11 mouse cellular contexts compared by ENCODE assay signal in the genomic region with DNA sequence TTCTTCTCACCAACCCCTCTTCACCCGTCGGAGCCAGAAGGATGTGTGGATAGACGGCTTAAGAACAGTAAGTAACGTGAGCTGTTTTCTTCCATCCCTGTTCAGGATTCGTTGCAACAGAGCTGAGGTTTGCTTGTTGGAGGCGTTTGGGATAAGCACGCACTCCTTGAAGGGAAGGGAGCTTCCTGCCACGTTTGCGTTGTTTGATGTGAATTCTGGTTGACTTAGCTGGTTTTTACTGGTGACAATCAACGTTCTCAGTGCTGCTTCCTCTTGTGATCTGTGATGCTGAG.
DNase-seq lines count a peak whose midpoint lies in the region; ATAC-seq and TF ChIP-seq lines count a peak whose summit lies in the region.
"Had no signal": no experiment of that assay in that cellular context is flagged by ENCODE, and none has a peak within 500 bp of the region (broad histone marks: within the 10 kb centered on the region; RNA-seq: fewer than 3 reads in every experiment).

No protein-coding gene starts in this region.

- H3K27me3 ChIP-seq in heart, embryonic 14.5 days (ENCODE audit: control insufficient read depth, insufficient read depth, low read length) = peaks cover 17% of the 10 kb centered on the region
- peaks cover 9% of the 10 kb centered on the region; the same call in 1 of the 2 replicates for H3K27me3 ChIP-seq in embryonic facial prominence, embryonic 12.5 days
- H3K27me3 ChIP-seq in hindbrain, embryonic 14.5 days (ENCODE audit: control insufficient read depth, insufficient read depth, low read length) = no peaks in the 10 kb centered on the region; the same call in 1 of the 2 replicates
- no peaks in the 10 kb centered on the region for H3K27me3 ChIP-seq in neural tube, embryonic 12.5 days (replicated peaks)
- H3K27me3 ChIP-seq: Patski had no signal

- peak overlapping the region in 1 of 2 experiments; percentile 6; a peak in 1 of 4 replicates for H3K4me3 ChIP-seq in heart, embryonic 14.5 days (ENCODE audit: control insufficient read depth in 1 of 2, insufficient read depth in 1 of 2, low read depth in 1 of 2, low read length in 2 of 2)
- no peak overlapping the region for H3K4me3 ChIP-seq in embryonic facial prominence, embryonic 12.5 days
- peak overlapping the region; percentile 1; the same call in 1 of the 2 replicates for H3K4me3 ChIP-seq in hindbrain, embryonic 14.5 days (replicated peaks; ENCODE audit: low read length)
- H3K4me3 ChIP-seq in neural tube, embryonic 12.5 days = peak overlapping the region; percentile 25
- no peak overlapping the region; the same call in 1 of the 2 replicates for H3K4me3 ChIP-seq in layer of hippocampus, adult 2 months
- H3K4me3 ChIP-seq: embryonic facial prominence, embryonic 15.5 days; limb, embryonic 15.5 days had no signal

- WGBS in heart, embryonic 14.5 days = 12% methylated on average over 10 of the region's 10 CpGs
- WGBS in embryonic facial prominence, embryonic 12.5 days = 13% methylated on average over 10 of the region's 10 CpGs
- WGBS in hindbrain, embryonic 14.5 days = 20% methylated on average over 10 of the region's 10 CpGs
- WGBS in neural tube, embryonic 12.5 days = 17% methylated on average over 10 of the region's 10 CpGs

- H3K9ac ChIP-seq in heart, embryonic 14.5 days (ENCODE audit: low read length) = no peak overlapping the region
- no peak overlapping the region for H3K9ac ChIP-seq in embryonic facial prominence, embryonic 12.5 days
- H3K9ac ChIP-seq in hindbrain, embryonic 14.5 days = no peak overlapping the region
- peak overlapping the region; percentile 22; the same call in 1 of the 2 replicates for H3K9ac ChIP-seq in neural tube, embryonic 12.5 days
- H3K9ac ChIP-seq: embryonic facial prominence, embryonic 15.5 days; limb, embryonic 15.5 days had no signal

- no peaks in the 10 kb centered on the region for H3K9me3 ChIP-seq in heart, embryonic 14.5 days (ENCODE audit: control insufficient read depth, low read length)
- no peaks in the 10 kb centered on the region for H3K9me3 ChIP-seq in embryonic facial prominence, embryonic 12.5 days
- H3K9me3 ChIP-seq in hindbrain, embryonic 14.5 days (ENCODE audit: control insufficient read depth, low read length) = no peaks in the 10 kb centered on the region
- no peaks in the 10 kb centered on the region for H3K9me3 ChIP-seq in neural tube, embryonic 12.5 days
- H3K9me3 ChIP-seq: embryonic facial prominence, embryonic 15.5 days; limb, embryonic 15.5 days had no signal

- H3K4me2 ChIP-seq in heart, embryonic 14.5 days (ENCODE audit: low read length) = peak overlapping the region; percentile 34
- H3K4me2 ChIP-seq in embryonic facial prominence, embryonic 12.5 days (replicated peaks) = 0 out of 2 replicates have a peak overlapping the region, but pooled peaks have one; percentile 16
- peak overlapping the region; percentile 23 for H3K4me2 ChIP-seq in hindbrain, embryonic 14.5 days (replicated peaks)
- peak overlapping the region; percentile 55 for H3K4me2 ChIP-seq in neural tube, embryonic 12.5 days (replicated peaks)
- H3K4me2 ChIP-seq: embryonic facial prominence, embryonic 15.5 days; limb, embryonic 15.5 days had no signal

- no peak for ATAC-seq in heart, embryonic 14.5 days (ENCODE audit: insufficient number of reproducible peaks, insufficient read depth, low FRiP score, low read depth)
- no peak for ATAC-seq in embryonic facial prominence, embryonic 12.5 days (ENCODE audit: insufficient number of reproducible peaks, insufficient read depth, low FRiP score, low TSS enrichment)
- ATAC-seq in hindbrain, embryonic 14.5 days (ENCODE audit: low FRiP score) = no peak
- ATAC-seq in neural tube, embryonic 12.5 days (ENCODE audit: low FRiP score, low read depth) = no peak
- no peak for ATAC-seq in megakaryocyte progenitor cell, adult 5-6 weeks (replicated peaks; ENCODE audit: poor library complexity)
- ATAC-seq: Patski had no signal

- no peaks in the 10 kb centered on the region for H3K36me3 ChIP-seq in heart, embryonic 14.5 days (ENCODE audit: control insufficient read depth, insufficient read depth, low read length)
- no peaks in the 10 kb centered on the region for H3K36me3 ChIP-seq in embryonic facial prominence, embryonic 12.5 days
- no peaks in the 10 kb centered on the region for H3K36me3 ChIP-seq in hindbrain, embryonic 14.5 days (replicated peaks; ENCODE audit: control insufficient read depth, insufficient read depth)
- H3K36me3 ChIP-seq in neural tube, embryonic 12.5 days = no peaks in the 10 kb centered on the region
- H3K36me3 ChIP-seq: embryonic facial prominence, embryonic 15.5 days; limb, embryonic 15.5 days had no signal

- no peak for DNase-seq in heart, postnatal 4 days
- DNase-seq in hindbrain, embryonic 14.5 days (ENCODE audit: low spot score) = no peak
- DNase-seq in layer of hippocampus, adult 2 months (ENCODE audit: low spot score in 2 of 2) = no peak
- no peak for DNase-seq in layer of hippocampus, postnatal 14 days (ENCODE audit: low spot score in 2 of 2)

- TF ChIP-seq CTCF in layer of hippocampus, adult 2 months (conservative IDR thresholded peaks at IDR 0.05) = no peak

- H3K4me1 ChIP-seq in heart, embryonic 14.5 days (ENCODE audit: control insufficient read depth in 2 of 2, insufficient read depth in 2 of 2, low read length in 2 of 2) = no peaks in the 10 kb centered on the region; a peak in 1 of 4 replicates
- H3K4me1 ChIP-seq in embryonic facial prominence, embryonic 12.5 days = 0 out of 2 replicates have a peak, but pooled peaks cover 7% of the 10 kb centered on the region
- H3K4me1 ChIP-seq in hindbrain, embryonic 14.5 days (replicated peaks; ENCODE audit: control insufficient read depth, insufficient read depth, low read length) = no peaks in the 10 kb centered on the region
- peaks cover 10% of the 10 kb centered on the region; the same call in 1 of the 2 replicates for H3K4me1 ChIP-seq in neural tube, embryonic 12.5 days
- H3K4me1 ChIP-seq: embryonic facial prominence, embryonic 15.5 days; limb, embryonic 15.5 days had no signal

- no peak overlapping the region for H3K27ac ChIP-seq in heart, embryonic 14.5 days (replicated peaks in 1 of 2; ENCODE audit: control insufficient read depth in 1 of 2, insufficient read depth in 1 of 2, low read depth in 2 of 2, low read length in 2 of 2)
- no peak overlapping the region for H3K27ac ChIP-seq in embryonic facial prominence, embryonic 12.5 days
- H3K27ac ChIP-seq in hindbrain, embryonic 14.5 days = no peak overlapping the region; the same call in 1 of the 2 replicates
- H3K27ac ChIP-seq in neural tube, embryonic 12.5 days = no peak overlapping the region
- no peak overlapping the region for H3K27ac ChIP-seq in layer of hippocampus, adult 2 months
- H3K27ac ChIP-seq: embryonic facial prominence, embryonic 15.5 days; limb, embryonic 15.5 days had no signal

Comparison
In these comparisons a context has a peak if more than half of its experiments do, and no peak if none do; other contexts are left out.
1. H3K4me3 ChIP-seq: peak in hindbrain, embryonic 14.5 days (single experiment) and neural tube, embryonic 12.5 days (single experiment); none in embryonic facial prominence, embryonic 12.5 days (single experiment) and layer of hippocampus, adult 2 months (single experiment).
2. Peak in every context shown above with its lines, with median percentiles within 50 percentile points of each other: H3K4me2 ChIP-seq.